Mouse (Mus musculus): ENCODE data around the gene OR5BS1P.

DNA sequence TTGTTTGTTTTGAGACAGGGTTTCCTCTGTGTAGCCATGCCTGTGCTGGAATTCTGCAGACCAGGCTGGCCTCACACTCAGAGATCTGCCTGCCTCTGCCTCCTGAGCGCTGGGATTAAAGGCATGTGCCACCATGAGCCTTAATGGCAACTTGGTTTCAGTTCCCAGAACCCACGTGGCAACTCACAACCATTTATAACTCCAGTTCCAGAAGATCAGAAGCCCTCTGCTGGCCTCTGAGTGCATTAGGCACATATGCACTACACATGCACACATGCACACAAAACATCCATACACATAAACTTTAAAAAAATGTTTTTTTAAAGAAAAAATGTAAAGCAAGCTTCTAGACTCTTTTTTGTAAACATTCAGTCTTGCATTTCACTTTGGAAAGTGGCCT lies 39.7 kb downstream of the OR5BS1P start:
- no peak for TF ChIP-seq CTCF (IDR thresholded peaks at IDR 0.05; ENCODE audit: borderline replicate concordance, insufficient read depth, low read depth, low read length)
- TF ChIP-seq POLR2A (IDR thresholded peaks at IDR 0.05; ENCODE audit: borderline replicate concordance, insufficient read depth, low read length) = no peak

Measured in cerebellum, adult 2 months (tissue).